Mouse (Mus musculus): Measurements from ENCODE around the gene Kmt2d. TPM values are rescaled to one million over a fixed set of nuclear protein-coding genes. Genes with fewer than 3 reads are reported as not detected.

Gene Kmt2d
- polyA plus RNA-seq, 1 experiment, result 267 TPM

GRCm38 (mm10) chr15:98901530-98901929, 30.5 kb upstream of the Kmt2d start:
- Histone ChIP-seq H3K27ac (ENCODE audit: insufficient read depth, low read depth, low read length) (no peak overlapping the region), H3K4me3 (ENCODE audit: insufficient read depth, low read depth, low read length) (no peak overlapping the region), H3K4me1 (ENCODE audit: control insufficient read depth, insufficient read depth, low read length) (peaks cover 6% of the 10 kb centered on the region)
- TF ChIP-seq POLR2A (IDR thresholded peaks at IDR 0.05; ENCODE audit: insufficient read depth, low read depth, low read length) (no peak), CTCF (IDR thresholded peaks at IDR 0.05; ENCODE audit: insufficient read depth, low read depth, low read length) (no peak)
- WGBS, result 65% methylated on average over 1 of the region's 1 CpGs

GRCm38 (mm10) chr15:98897928-98898800, 27.2 kb upstream of the Kmt2d start, which contains the start of gene Dhh:
Gene Dhh, minus strand, starts transcription at chr15:98898540.
- 3% methylated on average over 41 of the region's 41 CpGs for WGBS
- TF ChIP-seq POLR2A (IDR thresholded peaks at IDR 0.05; ENCODE audit: insufficient read depth, low read depth, low read length), result no peak

GRCm38 (mm10) chr15:98897495-98897894, 26.5 kb upstream of the Kmt2d start:
- Histone ChIP-seq H3K4me3 (ENCODE audit: insufficient read depth, low read depth, low read length) (no peak overlapping the region), H3K27ac (ENCODE audit: insufficient read depth, low read depth, low read length) (no peak overlapping the region), H3K4me1 (ENCODE audit: control insufficient read depth, insufficient read depth, low read length) (peaks cover 30% of the 10 kb centered on the region)
- WGBS, result 29% methylated on average over 10 of the region's 10 CpGs
- no peak for TF ChIP-seq POLR2A (IDR thresholded peaks at IDR 0.05; ENCODE audit: insufficient read depth, low read depth, low read length)
- no peak for TF ChIP-seq CTCF (IDR thresholded peaks at IDR 0.05; ENCODE audit: insufficient read depth, low read depth, low read length)

More at GRCm38 (mm10) chr15:98897928-98898800, 27.2 kb upstream of the Kmt2d start, which contains the start of gene Dhh:
- no peak within 1 kb of the TSS for H3K4me3 ChIP-seq (ENCODE audit: insufficient read depth, low read depth, low read length)
- no peak within 1 kb of the TSS for H3K27ac ChIP-seq (ENCODE audit: insufficient read depth, low read depth, low read length)
- H3K4me1 ChIP-seq (ENCODE audit: control insufficient read depth, insufficient read depth, low read length), result peaks cover 30% of the 10 kb centered on the region

GRCm38 (mm10) chr15:98895635-98896589, 24.9 kb upstream of the Kmt2d start:
- no peak overlapping the region for H3K27ac ChIP-seq (ENCODE audit: insufficient read depth, low read depth, low read length)
- WGBS, result 13% methylated on average over 41 of the region's 41 CpGs
- TF ChIP-seq CTCF (IDR thresholded peaks at IDR 0.05; ENCODE audit: insufficient read depth, low read depth, low read length) (no peak), POLR2A (IDR thresholded peaks at IDR 0.05; ENCODE audit: insufficient read depth, low read depth, low read length) (no peak)
- peaks cover 32% of the 10 kb centered on the region for H3K4me1 ChIP-seq (ENCODE audit: control insufficient read depth, insufficient read depth, low read length)
- H3K4me3 ChIP-seq (ENCODE audit: insufficient read depth, low read depth, low read length), result peak overlapping the region; percentile 1

GRCm38 (mm10) chr15:98894746-98895634, 24.0 kb upstream of the Kmt2d start:
- H3K4me3 ChIP-seq (ENCODE audit: insufficient read depth, low read depth, low read length), result peak overlapping the region; percentile 1; the same call in 1 of the 2 replicates
- no peak overlapping the region for H3K27ac ChIP-seq (ENCODE audit: insufficient read depth, low read depth, low read length)
- 25% methylated on average over 38 of the region's 38 CpGs for WGBS
- H3K4me1 ChIP-seq (ENCODE audit: control insufficient read depth, insufficient read depth, low read length), result peaks cover 32% of the 10 kb centered on the region
- TF ChIP-seq CTCF (IDR thresholded peaks at IDR 0.05; ENCODE audit: insufficient read depth, low read depth, low read length), result no peak
- no peak for TF ChIP-seq POLR2A (IDR thresholded peaks at IDR 0.05; ENCODE audit: insufficient read depth, low read depth, low read length)

- H3K27ac ChIP-seq (ENCODE audit: insufficient read depth, low read depth, low read length), result no peak within 1 kb of the TSS
- WGBS, result under 1% methylated on average over 77 of the region's 77 CpGs
Measured at GRCm38 (mm10) chr15:98893940-98894745, 23.1 kb upstream of the Kmt2d start, which contains the start of gene Rhebl1. Gene Rhebl1, minus strand, starts transcription at chr15:98894540.

GRCm38 (mm10) chr15:98893036-98893435, 22.0 kb upstream of the Kmt2d start:
- H3K27ac ChIP-seq (ENCODE audit: insufficient read depth, low read depth, low read length), result no peak overlapping the region
- 85% methylated on average over 4 of the region's 4 CpGs for WGBS
- H3K4me3 ChIP-seq (ENCODE audit: insufficient read depth, low read depth, low read length), result no peak overlapping the region
- TF ChIP-seq CTCF (IDR thresholded peaks at IDR 0.05; ENCODE audit: insufficient read depth, low read depth, low read length) (no peak), POLR2A (IDR thresholded peaks at IDR 0.05; ENCODE audit: insufficient read depth, low read depth, low read length) (no peak)
- peaks cover 29% of the 10 kb centered on the region for H3K4me1 ChIP-seq (ENCODE audit: control insufficient read depth, insufficient read depth, low read length)

More at GRCm38 (mm10) chr15:98893940-98894745, 23.1 kb upstream of the Kmt2d start, which contains the start of gene Rhebl1:
- no peak for TF ChIP-seq POLR2A (IDR thresholded peaks at IDR 0.05; ENCODE audit: insufficient read depth, low read depth, low read length)
- peak; percentile 17; the same call in 1 of the 2 replicates for TF ChIP-seq CTCF (IDR thresholded peaks at IDR 0.05; ENCODE audit: insufficient read depth, low read depth, low read length)
- Histone ChIP-seq H3K4me1 (ENCODE audit: control insufficient read depth, insufficient read depth, low read length) (peaks cover 32% of the 10 kb centered on the region), H3K4me3 (ENCODE audit: insufficient read depth, low read depth, low read length) (peak within 1 kb of the TSS; percentile 44)
